Mouse (Mus musculus) kidney, adult 2 months (tissue): Measurements from ENCODE around the gene Gm19426.

Source experiments
- CTCF ChIP-seq: fragments of 200-500 bp; conservative IDR thresholded peaks from 2 replicates; pipeline ENCODE4 v1.5.1; 2011; ENCODE audit warnings: low read depth, mild to moderate bottlenecking, control low read depth, low read length, moderate library complexity, mixed read lengths; ENCODE audit not compliant: insufficient read depth, insufficient read length
- POLR2A ChIP-seq: fragments of 200-500 bp; IDR thresholded peaks from one replicate; pipeline ENCODE4 v1.6.1; 2011; ENCODE audit warnings: low read depth, low read length, control low read depth

DNA sequence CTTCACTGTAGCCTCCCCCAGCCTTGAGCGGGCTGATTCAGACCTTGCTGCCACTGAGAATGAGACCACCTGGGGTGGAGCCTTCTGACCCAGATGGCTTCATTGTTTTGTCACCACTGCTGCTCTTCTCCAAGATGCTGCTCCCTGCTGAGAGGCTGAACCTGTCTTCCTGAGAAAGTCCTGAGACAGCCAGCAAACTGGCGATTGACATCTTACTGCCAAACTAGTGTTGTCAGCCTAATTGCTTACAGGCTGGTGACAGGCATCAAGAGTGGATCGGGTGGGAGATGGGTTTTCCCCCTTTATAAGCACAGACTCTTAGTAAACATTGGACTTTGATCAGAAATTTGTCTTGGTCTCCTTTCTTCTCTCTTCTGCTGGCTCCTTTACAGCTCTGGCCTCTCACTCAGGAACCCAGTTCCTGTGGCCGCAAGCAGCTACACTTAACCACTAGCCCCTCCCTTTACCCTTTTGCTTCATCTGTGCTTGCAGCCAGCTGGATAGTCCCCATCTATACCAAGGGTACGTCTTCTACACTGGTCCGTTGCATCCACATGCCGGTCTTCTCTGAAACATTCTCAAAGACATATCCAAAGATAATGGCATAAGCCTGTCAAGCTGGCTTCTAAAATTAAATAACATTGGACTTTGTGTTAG lies 13.7 kb upstream of the Gm19426 start:
- TF ChIP-seq CTCF (no peak), POLR2A (no peak)
